Mouse (Mus musculus): ENCODE measurements around the gene Gm11127. TPM values are rescaled to one million over a fixed set of nuclear protein-coding genes. Genes with fewer than 3 reads are reported as not detected.

Gm11127 gene
- polyA plus RNA-seq, 1 experiment from 2014 or later = 0.34 TPM

GRCm38 (mm10) chr17:36023710-36024654 is 34.2 kb downstream of the Gm11127 start:
- H3K4me3 ChIP-seq (ENCODE audit: inconsistent target) = no peak overlapping the region
- peak overlapping the region; percentile 96 for H3K27ac ChIP-seq
- H3K36me3 ChIP-seq (ENCODE audit: inconsistent target) = no peaks in the 10 kb centered on the region
- peaks cover 13% of the 10 kb centered on the region for H3K79me2 ChIP-seq (ENCODE audit: inconsistent target)
- 28% methylated on average over 7 of the region's 9 CpGs for WGBS (ENCODE audit: missing documents)

GRCm38 (mm10) chr17:36022922-36023321 is 35.2 kb downstream of the Gm11127 start:
- WGBS (ENCODE audit: missing documents) = 94% methylated on average over 6 of the region's 6 CpGs
- Histone ChIP-seq H3K4me3 (ENCODE audit: inconsistent target) (no peak overlapping the region), H3K36me3 (ENCODE audit: inconsistent target) (peaks cover 4% of the 10 kb centered on the region; the same call in 1 of the 2 replicates), H3K27ac (peak overlapping the region; percentile 96), H3K79me2 (ENCODE audit: inconsistent target) (peaks cover 24% of the 10 kb centered on the region)

- no peak overlapping the region for H3K4me3 ChIP-seq (ENCODE audit: inconsistent target)
- peaks cover 32% of the 10 kb centered on the region for H3K79me2 ChIP-seq (ENCODE audit: inconsistent target)
- peak overlapping the region; percentile 96 for H3K27ac ChIP-seq
- H3K36me3 ChIP-seq (ENCODE audit: inconsistent target) = peaks cover 12% of the 10 kb centered on the region
- 75% methylated on average over 9 of the region's 9 CpGs for WGBS (ENCODE audit: missing documents)
Observed at GRCm38 (mm10) chr17:36022098-36022497, 36.1 kb downstream of the Gm11127 start.

GRCm38 (mm10) chr17:36021309-36021708 is 36.9 kb downstream of the Gm11127 start:
- peaks cover 40% of the 10 kb centered on the region for H3K79me2 ChIP-seq (ENCODE audit: inconsistent target)
- no peak overlapping the region for H3K4me3 ChIP-seq (ENCODE audit: inconsistent target)
- peak overlapping the region; percentile 96 for H3K27ac ChIP-seq
- H3K36me3 ChIP-seq (ENCODE audit: inconsistent target) = peaks cover 20% of the 10 kb centered on the region
- WGBS (ENCODE audit: missing documents) = 88% methylated on average over 1 of the region's 1 CpGs

GRCm38 (mm10) chr17:36020191-36021073 is 37.7 kb downstream of the Gm11127 start, which contains the start of gene H2-T24:
H2-T24 (minus strand) TSS chr17:36020560.
- WGBS (ENCODE audit: missing documents) = 0% methylated on average over 15 of the region's 15 CpGs
- Histone ChIP-seq H3K79me2 (ENCODE audit: inconsistent target) (peaks cover 49% of the 10 kb centered on the region), H3K4me3 (ENCODE audit: inconsistent target) (peak within 1 kb of the TSS; percentile 64), H3K27ac (peak within 1 kb of the TSS; percentile 96), H3K36me3 (ENCODE audit: inconsistent target) (peaks cover 29% of the 10 kb centered on the region)

GRCm38 (mm10) chr17:36019519-36019918 is 38.7 kb downstream of the Gm11127 start:
- WGBS (ENCODE audit: missing documents) = 39% methylated on average over 3 of the region's 3 CpGs
- Histone ChIP-seq H3K36me3 (ENCODE audit: inconsistent target) (peaks cover 38% of the 10 kb centered on the region), H3K4me3 (ENCODE audit: inconsistent target) (peak overlapping the region; percentile 64), H3K79me2 (ENCODE audit: inconsistent target) (peaks cover 58% of the 10 kb centered on the region), H3K27ac (peak overlapping the region; percentile 96)

- WGBS (ENCODE audit: missing documents) = 55% methylated on average over 2 of the region's 2 CpGs
- Histone ChIP-seq H3K79me2 (ENCODE audit: inconsistent target) (peaks cover 63% of the 10 kb centered on the region), H3K4me3 (ENCODE audit: inconsistent target) (peak overlapping the region; percentile 64), H3K36me3 (ENCODE audit: inconsistent target) (peaks cover 43% of the 10 kb centered on the region), H3K27ac (peak overlapping the region; percentile 96)
Observed at GRCm38 (mm10) chr17:36018979-36019378, 39.2 kb downstream of the Gm11127 start.

GRCm38 (mm10) chr17:36017046-36017445 is 41.1 kb downstream of the Gm11127 start:
- no peak overlapping the region for H3K4me3 ChIP-seq (ENCODE audit: inconsistent target)
- H3K27ac ChIP-seq = no peak overlapping the region
- peaks cover 63% of the 10 kb centered on the region for H3K79me2 ChIP-seq (ENCODE audit: inconsistent target)
- peaks cover 43% of the 10 kb centered on the region for H3K36me3 ChIP-seq (ENCODE audit: inconsistent target)
- 96% methylated on average over 5 of the region's 5 CpGs for WGBS (ENCODE audit: missing documents)

- no peak overlapping the region for H3K27ac ChIP-seq
- 94% methylated on average over 5 of the region's 5 CpGs for WGBS (ENCODE audit: missing documents)
- H3K36me3 ChIP-seq (ENCODE audit: inconsistent target) = peaks cover 43% of the 10 kb centered on the region
- H3K79me2 ChIP-seq (ENCODE audit: inconsistent target) = peaks cover 59% of the 10 kb centered on the region
- H3K4me3 ChIP-seq (ENCODE audit: inconsistent target) = no peak overlapping the region
Observed at GRCm38 (mm10) chr17:36014977-36015376, 43.2 kb downstream of the Gm11127 start.

Other genes with a start within 250 kb of the Gm11127 start
- gene Ier3, start 236.7 kb downstream of the Gm11127 start, polyA plus RNA-seq (2018) = 20.7 to 61.5 TPM (median 37.3 TPM) in 3 replicates
- gene Flot1, start 235.1 kb downstream of the Gm11127 start, polyA plus RNA-seq (2018) = 42.9 to 64.8 TPM (median 56.1 TPM) in 3 replicates
- gene Tubb5, start 220.1 kb downstream of the Gm11127 start, polyA plus RNA-seq (2018) = 187 to 603 TPM (median 205 TPM) in 3 replicates
- 12.5 to 32.8 TPM (median 22.9 TPM) in 3 replicates for gene Mdc1, start 216.9 kb downstream of the Gm11127 start, polyA plus RNA-seq (2018)
- 5.9 to 14.4 TPM (median 6.8 TPM) in 3 replicates for gene Nrm, start 197.1 kb downstream of the Gm11127 start, polyA plus RNA-seq (2018)
- 166 to 235 TPM (median 189 TPM) in 3 replicates for gene Ppp1r18, start 192.8 kb downstream of the Gm11127 start, polyA plus RNA-seq (2018)
- 19.3 to 24.2 TPM (median 19.8 TPM) in 3 replicates for gene Dhx16, start 178.6 kb downstream of the Gm11127 start, polyA plus RNA-seq (2018)
- 26.7 to 32.7 TPM (median 27.9 TPM) in 3 replicates for gene 2310061I04Rik, start 160.9 kb downstream of the Gm11127 start, polyA plus RNA-seq (2018)
- gene Atat1, start 148.3 kb downstream of the Gm11127 start, polyA plus RNA-seq (2018) = 3.8 to 11.5 TPM (median 6.7 TPM) in 3 replicates
- 31.2 to 75.1 TPM (median 49.9 TPM) in 3 replicates for gene Mrps18b, start 142.0 kb downstream of the Gm11127 start, polyA plus RNA-seq (2018)
- 27.4 to 97.8 TPM (median 35.0 TPM) in 3 replicates for gene Ppp1r10, start 141.9 kb downstream of the Gm11127 start, polyA plus RNA-seq (2018)
- gene Abcf1, start 88.6 kb downstream of the Gm11127 start, polyA plus RNA-seq (2018) = 65.4 to 217 TPM (median 77.6 TPM) in 3 replicates
- 24.9 to 38.6 TPM (median 28.9 TPM) in 3 replicates for gene Gnl1, start 78.5 kb downstream of the Gm11127 start, polyA plus RNA-seq (2018)
- 8.8 to 13.9 TPM (median 9.5 TPM) in 3 replicates for gene Prr3, start 78.1 kb downstream of the Gm11127 start, polyA plus RNA-seq (2018)
- 34.5 to 71.7 TPM (median 59.9 TPM) in 3 replicates for gene H2-T24, start 37.8 kb downstream of the Gm11127 start, polyA plus RNA-seq (2018)
- gene H2-T23, start 25.5 kb downstream of the Gm11127 start, polyA plus RNA-seq (2018) = 196 to 602 TPM (median 274 TPM) in 3 replicates
- 56.5 to 198 TPM (median 94.0 TPM) in 3 replicates for gene H2-T22, start 15.6 kb downstream of the Gm11127 start, polyA plus RNA-seq (2018)
- not detected in 3 replicates for gene Gm6034, start 15.4 kb downstream of the Gm11127 start, polyA plus RNA-seq (2018)
- gene Gm19684, start 63.3 kb upstream of the Gm11127 start, polyA plus RNA-seq (2018) = 0.22 to 0.67 TPM in 2 of 3 replicates, not detected in the other
- gene Gm7030, start 71.1 kb upstream of the Gm11127 start, polyA plus RNA-seq (2018) = not detected in 3 replicates
- gene Gm8909, start 110.2 kb upstream of the Gm11127 start, polyA plus RNA-seq (2018) = not detected in 3 replicates
- gene H2-T3, start 131.9 kb upstream of the Gm11127 start, polyA plus RNA-seq (2018) = not detected in 3 replicates
- gene Rpp21, start 199.7 kb upstream of the Gm11127 start, polyA plus RNA-seq (2018) = 14.2 to 42.9 TPM (median 31.7 TPM) in 3 replicates
- gene Trim39, start 213.9 kb upstream of the Gm11127 start, polyA plus RNA-seq (2018) = 5.5 to 8.2 TPM (median 7.4 TPM) in 3 replicates
- gene H2-M10.2, start 228.1 kb upstream of the Gm11127 start, polyA plus RNA-seq (2018) = not detected in 3 replicates

Data from macrophage (primary cell).